ENCODE assay signal across 7 mouse cellular contexts in genomic region chr7:123368778-123369746, GRCm38 (mm10). TPM values are rescaled to one million over a fixed set of nuclear protein-coding genes. Genes with fewer than 3 reads are reported as not detected.
DNase-seq lines count a peak whose midpoint lies in the region; ATAC-seq and TF ChIP-seq lines count a peak whose summit lies in the region.

No protein-coding gene starts in this region.

- no peaks in the 10 kb centered on the region for H3K27me3 ChIP-seq in thymus, adult 2 months (ENCODE audit: control insufficient read depth, insufficient read depth, low read length)
- no peaks in the 10 kb centered on the region for H3K27me3 ChIP-seq in forebrain, postnatal 0 days (ENCODE audit: insufficient read depth, low read length)
- H3K27me3 ChIP-seq in stomach, embryonic 15.5 days (replicated peaks): no peaks in the 10 kb centered on the region

- peak; percentile 6; the same call in 1 of the 2 replicates for TF ChIP-seq POLR2A in thymus, adult 2 months (IDR thresholded peaks at IDR 0.05; ENCODE audit: control insufficient read depth, extremely low read depth, insufficient read depth, low read length, poor library complexity)

- H3K27ac ChIP-seq in thymus, adult 2 months (ENCODE audit: control insufficient read depth, insufficient read depth, low read length): no peak overlapping the region; the same call in 1 of the 2 replicates
- H3K27ac ChIP-seq in forebrain, postnatal 0 days (ENCODE audit: low read depth, low read length): peak overlapping the region; percentile 76
- peak overlapping the region; percentile 91 for H3K27ac ChIP-seq in stomach, embryonic 15.5 days

- no peak for TF ChIP-seq CTCF in thymus, adult 2 months (IDR thresholded peaks at IDR 0.05; ENCODE audit: borderline replicate concordance, control insufficient read depth, extremely low read depth, insufficient read depth, low read length, poor library complexity)
- TF ChIP-seq CTCF in forebrain, postnatal 0 days (IDR thresholded peaks at IDR 0.05; ENCODE audit: low read depth): no peak

- H3K4me1 ChIP-seq in thymus, adult 2 months (replicated peaks; ENCODE audit: control insufficient read depth, insufficient read depth, low read length): peaks cover 24% of the 10 kb centered on the region
- peaks cover 8% of the 10 kb centered on the region; the same call in 1 of the 2 replicates for H3K4me1 ChIP-seq in forebrain, postnatal 0 days (ENCODE audit: insufficient read depth)
- H3K4me1 ChIP-seq in stomach, embryonic 15.5 days: peaks cover 33% of the 10 kb centered on the region

- ATAC-seq in forebrain, postnatal 0 days: no peak
- ATAC-seq in stomach, embryonic 15.5 days (ENCODE audit: insufficient read depth, low FRiP score, low read depth): peak; percentile 45

- peak overlapping the region; percentile 95 for H3K4me2 ChIP-seq in forebrain, postnatal 0 days (ENCODE audit: low read depth)
- H3K4me2 ChIP-seq in stomach, embryonic 15.5 days: peak overlapping the region; percentile 72

- H3K4me3 ChIP-seq in thymus, adult 2 months (ENCODE audit: control insufficient read depth, insufficient read depth, low read length): peak overlapping the region; percentile 92
- H3K4me3 ChIP-seq in forebrain, postnatal 0 days (ENCODE audit: low read depth, low read length): peak overlapping the region; percentile 87
- H3K4me3 ChIP-seq in stomach, embryonic 15.5 days (replicated peaks): peak overlapping the region; percentile 88

- no peaks in the 10 kb centered on the region for H3K9me3 ChIP-seq in forebrain, postnatal 0 days (ENCODE audit: low read length)
- H3K9me3 ChIP-seq in stomach, embryonic 15.5 days: no peaks in the 10 kb centered on the region

- DNase-seq in thymus, adult 2 months: no peak
- DNase-seq in thymus, adult 18-20 months: no peak
- peak; percentile 56 for DNase-seq in adrenal gland, postnatal 25 days
- no peak for DNase-seq in forebrain, postnatal 0 days
- peak; percentile 48 for DNase-seq in kidney, adult 9 months
- DNase-seq in lung, postnatal 36 days: peak; percentile 43

- under 1% methylated on average over 51 of the region's 51 CpGs for WGBS in thymus, adult 2 months
- 2% methylated on average over 50 of the region's 51 CpGs for WGBS in forebrain, postnatal 0 days
- 2% methylated on average over 51 of the region's 51 CpGs for WGBS in stomach, embryonic 15.5 days

- H3K36me3 ChIP-seq in thymus, adult 2 months (ENCODE audit: control insufficient read depth, insufficient read depth, low read length): no peaks in the 10 kb centered on the region
- no peaks in the 10 kb centered on the region for H3K36me3 ChIP-seq in forebrain, postnatal 0 days (ENCODE audit: insufficient read depth)
- no peaks in the 10 kb centered on the region for H3K36me3 ChIP-seq in stomach, embryonic 15.5 days

- peak overlapping the region; percentile 68 for H3K9ac ChIP-seq in forebrain, postnatal 0 days
- peak overlapping the region; percentile 75 for H3K9ac ChIP-seq in stomach, embryonic 15.5 days

RNA-seq across cellular contexts. Expression of gene Lcmt1, which starts 0.5 kb away (rescaled TPM):
- 30.9 and 31.9 TPM in 2 replicates for polyA plus RNA-seq in thymus, adult 2 months (2012; rRNA removed)
- total RNA-seq in adrenal gland, postnatal 25 days (2021): 20.9 and 34.2 TPM in 2 replicates
- total RNA-seq in forebrain, postnatal 0 days (2014; rRNA removed): 93.1 and 105 TPM in 2 replicates
- 118 and 122 TPM in 2 replicates for polyA plus RNA-seq in forebrain, postnatal 0 days (2015; fragmentation: Nextera tagmentation; extraction: Ambion mirVana)
- 43.3 and 45.7 TPM in 2 replicates for polyA plus RNA-seq in stomach, embryonic 15.5 days (2015; fragmentation: Nextera tagmentation; extraction: Ambion mirVana)

RNA-seq across cellular contexts. Expression of gene Arhgap17, which starts 0.7 kb away (rescaled TPM):
- polyA plus RNA-seq in thymus, adult 2 months (2012; rRNA removed): 32.2 and 37.3 TPM in 2 replicates
- total RNA-seq in adrenal gland, postnatal 25 days (2021): 70.8 and 76.6 TPM in 2 replicates
- total RNA-seq in forebrain, postnatal 0 days (2014; rRNA removed): 6.0 and 8.1 TPM in 2 replicates
- 5.2 and 5.4 TPM in 2 replicates for polyA plus RNA-seq in forebrain, postnatal 0 days (2015; fragmentation: Nextera tagmentation; extraction: Ambion mirVana)
- polyA plus RNA-seq in stomach, embryonic 15.5 days (2015; fragmentation: Nextera tagmentation; extraction: Ambion mirVana): 16.2 and 19.9 TPM in 2 replicates

Comparison
In these comparisons a context has a peak if more than half of its experiments do, and no peak if none do; other contexts are left out.
1. DNase-seq: peak in adrenal gland, postnatal 25 days (single experiment), kidney, adult 9 months (single experiment) and lung, postnatal 36 days (single experiment); none in thymus, adult 2 months (single experiment), thymus, adult 18-20 months (0 of 2) and forebrain, postnatal 0 days (single experiment).
2. Peak in every context shown above with its lines, with median percentiles within 50 percentile points of each other: H3K4me3 ChIP-seq.